In genomic region chr13:83523232-83523969, GRCm38 (mm10) we compare ENCODE assay signal across 7 mouse cellular contexts. TPM values are rescaled to one million over a fixed set of nuclear protein-coding genes. Genes with fewer than 3 reads are reported as not detected.
DNase-seq lines count a peak whose midpoint lies in the region; ATAC-seq lines count a peak whose summit lies in the region.

No protein-coding gene starts in this region.

- H3K27me3 ChIP-seq in hindbrain, embryonic 15.5 days = no peaks in the 10 kb centered on the region
- peaks cover 15% of the 10 kb centered on the region; the same call in 1 of the 2 replicates for H3K27me3 ChIP-seq in limb, embryonic 10.5 days (ENCODE audit: low read depth, poor library complexity, severe bottlenecking)

- H3K36me3 ChIP-seq in hindbrain, embryonic 15.5 days = no peaks in the 10 kb centered on the region
- H3K36me3 ChIP-seq in limb, embryonic 10.5 days = no peaks in the 10 kb centered on the region

- DNase-seq in adrenal gland, adult 8-10 months = peak; percentile 52
- DNase-seq in cerebellum, postnatal 10 days = peak; percentile 78 to 82
- peak; percentile 63 for DNase-seq in gastrocnemius, postnatal 10 days
- DNase-seq in limb, embryonic 10.5 days (ENCODE audit: low spot score) = peak; percentile 70
- peak; percentile 67 for DNase-seq in right cerebral cortex, postnatal 25 days

- ATAC-seq in hindbrain, embryonic 15.5 days (ENCODE audit: low FRiP score, low read depth) = peak; percentile 73
- ATAC-seq in megakaryocyte-erythroid progenitor cell, adult 5-6 weeks (replicated peaks; ENCODE audit: low FRiP score, low TSS enrichment, poor library complexity, severe bottlenecking) = peak; percentile 34

- peak overlapping the region; percentile 79 for H3K4me2 ChIP-seq in hindbrain, embryonic 15.5 days

- H3K4me1 ChIP-seq in hindbrain, embryonic 15.5 days (replicated peaks) = peaks cover 6% of the 10 kb centered on the region
- H3K4me1 ChIP-seq in limb, embryonic 10.5 days = peaks cover 4% of the 10 kb centered on the region

- peak overlapping the region; percentile 64 for H3K9ac ChIP-seq in hindbrain, embryonic 15.5 days

- peak overlapping the region; percentile 83 for H3K27ac ChIP-seq in hindbrain, embryonic 15.5 days (replicated peaks)
- H3K27ac ChIP-seq in limb, embryonic 10.5 days = peak overlapping the region; percentile 53; the same call in 1 of the 2 replicates

- peak overlapping the region; percentile 64 for H3K4me3 ChIP-seq in hindbrain, embryonic 15.5 days
- H3K4me3 ChIP-seq in limb, embryonic 10.5 days = peak overlapping the region; percentile 58

- whole genome bisulfite sequencing in hindbrain, embryonic 15.5 days = 2% methylated on average over 35 of the region's 35 CpGs
- under 1% methylated on average over 35 of the region's 35 CpGs for WGBS in limb, embryonic 10.5 days

- no peaks in the 10 kb centered on the region for H3K9me3 ChIP-seq in hindbrain, embryonic 15.5 days
- no peaks in the 10 kb centered on the region for H3K9me3 ChIP-seq in limb, embryonic 10.5 days (replicated peaks)

RNA-seq across cellular contexts. Expression of gene Mef2c, which starts 19.6 kb away (rescaled TPM):
- 10 to 100 TPM; 40.6 to 83.3 (median 62.7) TPM for total RNA-seq in adrenal gland, adult 8-10 months (2022)
- total RNA-seq in gastrocnemius, postnatal 10 days (2021) = 100 to 1,000 TPM; 442 to 475 TPM
- 33.4 and 38.6 TPM in 2 replicates for polyA plus RNA-seq in hindbrain, embryonic 15.5 days (2015; fragmentation: Nextera tagmentation; extraction: Ambion mirVana)
- 13.2 and 17.5 TPM in 2 replicates for polyA plus RNA-seq in limb, embryonic 10.5 days (2016; fragmentation: Nextera tagmentation; extraction: Ambion mirVana)
- total RNA-seq in megakaryocyte-erythroid progenitor cell, adult 5-6 weeks (2014; fragmentation: Nextera tagmentation) = 29.5 and 36.6 TPM in 2 replicates
- total RNA-seq in megakaryocyte-erythroid progenitor cell, adult 5-6 weeks (2017) = 60.0 and 141 TPM in 2 replicates

Comparison
In these comparisons a context has a peak if more than half of its experiments do, and no peak if none do; other contexts are left out.
1. Peak in every context shown above with its lines: DNase-seq, ATAC-seq, H3K4me3 ChIP-seq and H3K27ac ChIP-seq.